Mouse (Mus musculus): ENCODE data around the gene Frmd5.
"Not testable (repeated sequence)": the region's sequence is repeated elsewhere in the genome, so short reads cannot be mapped to it uniquely, and the experiment has no call there.

Gene Frmd5

DNA sequence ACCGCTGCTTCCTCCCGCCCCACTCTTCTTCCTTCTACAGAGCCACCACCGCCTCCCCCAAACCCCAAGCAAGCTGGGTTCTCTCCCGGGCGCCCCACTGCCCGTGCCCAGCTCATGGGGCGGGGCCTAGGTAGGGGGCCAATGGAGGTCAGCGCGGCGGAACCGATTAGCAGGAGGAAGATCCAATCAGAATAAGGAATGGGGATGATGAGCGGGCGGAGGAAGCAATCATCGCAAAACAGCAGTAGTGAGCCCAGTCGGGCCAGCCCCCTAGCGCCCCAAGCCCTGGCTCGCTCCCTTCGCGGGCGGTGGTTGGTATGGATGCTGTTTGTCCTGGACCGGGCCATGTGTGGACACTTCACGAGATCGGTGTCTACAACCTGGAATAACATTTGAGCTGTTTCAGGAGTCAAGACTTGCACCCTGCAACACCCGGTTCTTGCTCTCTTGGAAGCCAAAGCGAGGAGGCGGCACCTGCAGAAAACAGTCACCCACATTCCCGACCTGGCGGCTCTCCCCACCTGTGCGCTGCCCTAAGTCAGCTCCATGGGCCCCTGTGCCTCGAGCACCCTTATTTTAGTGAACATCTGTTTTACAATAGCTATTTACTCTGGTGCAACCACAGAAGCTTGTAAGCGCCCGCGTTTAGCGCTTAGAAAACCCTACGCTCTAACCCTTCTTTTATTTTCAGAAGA lies at the start of gene Frmd5:
Frmd5 (minus strand) TSS at position 129 of the 695 bp plus-strand sequence.
- DNase-seq (ENCODE audit: low read depth): no peak

DNA sequence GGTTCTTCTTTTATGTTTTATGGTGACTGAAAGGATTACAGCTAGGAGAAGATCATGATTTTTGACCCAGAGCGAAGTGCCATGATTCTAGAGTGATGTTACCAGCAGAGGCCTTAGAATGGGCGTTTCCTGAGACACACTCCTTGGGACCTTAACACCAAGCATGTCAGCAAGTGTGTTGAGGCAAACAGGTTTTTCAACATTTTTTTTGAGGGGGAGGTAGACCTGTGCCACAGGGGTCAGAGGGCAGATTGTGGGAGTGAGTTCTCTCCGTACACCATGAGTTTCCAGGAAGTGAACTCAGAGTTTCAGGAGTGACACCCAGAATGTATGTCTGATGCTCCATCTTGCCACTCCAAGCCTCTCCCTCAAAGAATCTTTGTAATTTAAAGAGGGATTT lies 47.1 kb upstream of the Frmd5 start:
- DNase-seq (ENCODE audit: low read depth): no peak

DNA sequence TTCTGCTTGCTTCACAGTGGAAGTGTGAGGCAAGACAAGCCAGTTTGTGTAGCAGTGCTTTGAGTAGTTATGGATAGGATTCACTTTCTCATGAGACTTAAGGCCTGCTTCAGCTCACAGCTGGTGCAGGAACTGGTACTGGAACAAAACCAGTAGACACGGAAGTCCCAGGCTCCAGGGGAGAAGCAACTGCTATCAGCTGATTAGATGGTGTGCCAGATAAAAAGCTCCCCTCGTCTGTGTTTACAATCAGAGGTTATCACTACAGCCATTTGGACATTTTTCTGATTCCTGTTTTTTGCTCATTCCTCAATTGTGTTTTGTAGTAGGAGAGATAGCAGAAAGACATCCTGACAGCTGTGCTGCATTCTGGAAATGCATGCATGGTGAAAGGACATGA lies 45.2 kb upstream of the Frmd5 start:
- DNase-seq (ENCODE audit: low read depth): peak; percentile 8

DNA sequence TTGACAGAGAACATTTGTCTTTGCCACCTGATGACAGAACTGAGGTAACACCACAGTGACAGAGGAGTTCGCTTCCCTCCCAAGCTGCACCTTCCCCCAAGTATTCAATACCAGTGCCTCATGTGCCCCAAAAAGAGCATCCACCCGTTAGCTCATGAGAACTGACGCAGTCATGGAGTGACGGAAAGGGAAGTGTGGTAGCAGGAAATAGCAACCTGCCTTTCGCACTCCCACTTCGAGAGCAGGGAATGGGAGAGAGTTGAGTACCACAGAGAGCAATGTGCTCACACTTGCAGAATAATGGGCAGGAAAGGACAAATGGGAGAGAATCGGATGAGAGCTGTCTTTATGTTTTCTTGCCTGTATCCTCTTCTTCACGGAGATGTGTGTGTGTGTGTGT lies 39.2 kb upstream of the Frmd5 start:
- no peak for DNase-seq (ENCODE audit: low read depth)

- no peak for DNase-seq (ENCODE audit: low read depth)
Measured at GRCm38 (mm10) chr2:121842249-121842648, 35.4 kb upstream of the Frmd5 start.

- DNase-seq (ENCODE audit: low read depth): peak; percentile 32
Measured at GRCm38 (mm10) chr2:121841453-121841852, 34.6 kb upstream of the Frmd5 start.

DNA sequence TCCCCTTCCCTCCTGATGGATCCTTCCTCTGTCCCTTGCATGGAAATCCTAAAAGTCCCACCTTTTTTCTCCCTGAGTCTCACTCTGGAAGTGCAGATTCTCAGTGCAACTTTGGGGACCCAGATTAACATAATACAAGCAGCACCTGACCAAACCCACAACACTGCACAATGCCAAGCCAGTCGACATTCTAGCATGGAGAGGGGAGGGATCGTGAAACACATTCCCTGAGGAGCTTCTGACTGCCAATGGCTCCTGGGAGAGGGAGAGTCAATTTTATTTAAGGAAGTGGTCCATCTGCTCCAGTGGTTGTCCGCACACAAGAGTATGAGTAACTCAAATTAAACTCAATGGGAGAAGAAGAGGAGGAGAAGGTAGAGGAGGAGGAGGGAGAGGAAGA lies 28.0 kb upstream of the Frmd5 start:
- DNase-seq (ENCODE audit: low read depth): no peak

- peak; percentile 79 for DNase-seq (ENCODE audit: low read depth)
Measured at GRCm38 (mm10) chr2:121832484-121832894, 25.6 kb upstream of the Frmd5 start.

DNA sequence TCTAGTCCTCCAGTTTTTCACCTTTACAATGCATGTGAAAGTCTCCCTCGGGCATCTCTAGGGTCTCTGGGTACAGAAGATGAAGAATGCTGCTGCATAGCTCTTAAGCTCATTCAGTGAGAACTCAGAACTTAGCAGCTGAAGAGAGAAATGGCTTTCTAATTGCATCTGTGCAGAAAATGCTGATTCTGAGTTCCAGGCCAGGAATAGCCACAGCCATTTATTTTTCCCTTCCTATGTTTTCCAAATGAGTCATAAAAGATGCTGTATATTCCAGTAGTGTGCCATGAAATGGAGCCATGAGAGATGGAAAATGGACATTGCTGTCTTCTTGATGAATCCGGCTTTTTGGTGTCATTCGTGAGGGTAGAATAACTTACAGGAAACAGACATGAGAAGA lies 21.5 kb upstream of the Frmd5 start:
- DNase-seq (ENCODE audit: low read depth): no peak

DNA sequence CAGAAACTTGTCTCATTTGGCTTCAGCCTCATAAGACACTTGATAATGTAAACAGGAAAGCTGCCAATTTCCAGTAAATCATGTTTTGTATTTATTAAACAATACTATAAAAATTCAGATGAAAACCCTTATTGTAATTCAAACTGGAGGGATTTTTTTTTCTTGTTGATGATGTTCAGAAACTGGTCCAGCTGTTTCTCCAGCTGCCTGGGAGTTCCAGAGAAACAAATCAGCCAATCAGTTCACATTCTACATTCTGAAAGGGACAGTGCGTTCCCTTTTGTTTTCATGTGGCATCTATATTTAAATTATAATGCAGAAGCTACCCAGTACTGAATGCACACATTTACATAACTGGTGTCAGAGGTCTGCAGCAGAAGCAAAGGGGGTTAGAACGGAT lies 19.3 kb upstream of the Frmd5 start:
- DNase-seq (ENCODE audit: low read depth): no peak

- no peak for DNase-seq (ENCODE audit: low read depth)
Measured at GRCm38 (mm10) chr2:121824653-121825052, 17.8 kb upstream of the Frmd5 start.

- DNase-seq (ENCODE audit: low read depth): no peak
Measured at GRCm38 (mm10) chr2:121821787-121822186, 14.9 kb upstream of the Frmd5 start.

DNA sequence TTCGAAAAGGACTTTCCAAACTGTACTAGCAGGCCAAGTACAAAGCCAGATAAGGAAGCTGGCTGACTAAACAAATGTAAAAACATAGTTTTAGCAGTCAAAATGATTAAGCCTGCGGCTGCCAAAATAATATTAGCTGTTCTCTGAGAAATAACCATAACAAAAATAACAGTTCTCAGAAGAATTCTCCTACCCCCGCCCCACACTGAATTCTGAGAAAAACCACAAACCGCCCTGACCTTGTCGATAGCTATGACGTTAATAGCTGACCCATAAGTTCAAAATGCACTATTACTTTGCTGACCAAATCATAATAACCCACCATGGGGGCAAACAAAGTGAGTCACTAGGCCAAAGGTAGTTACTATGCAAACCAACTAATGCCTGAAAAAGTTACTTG lies 4.0 kb upstream of the Frmd5 start:
- not testable (repeated sequence) for DNase-seq (ENCODE audit: low read depth)

GRCm38 (mm10) chr2:121809126-121809525 lies 2.2 kb upstream of the Frmd5 start:
- DNase-seq (ENCODE audit: low read depth): no peak

- no peak for DNase-seq (ENCODE audit: low read depth)
Measured at GRCm38 (mm10) chr2:121806171-121806943, 530 bp downstream of the Frmd5 start.

DNA sequence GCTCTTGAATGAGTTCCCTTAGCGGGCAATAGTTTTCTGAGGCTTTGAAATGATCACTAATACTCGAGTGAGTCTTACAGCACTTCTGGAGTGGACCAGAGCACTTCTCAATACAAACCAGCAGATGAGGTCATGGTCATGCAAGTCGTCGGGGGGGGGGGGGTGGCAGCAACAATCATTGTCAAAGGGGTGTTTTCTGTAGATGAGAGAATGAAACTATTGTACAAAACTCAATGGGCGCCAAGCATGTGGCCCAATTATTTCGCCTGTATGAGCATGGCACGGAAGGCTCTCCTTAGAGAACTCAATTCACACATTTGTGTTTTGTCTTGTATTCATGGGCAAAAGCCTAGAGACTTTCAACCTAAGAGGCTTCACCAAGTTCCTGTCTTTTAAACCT lies 7.8 kb downstream of the Frmd5 start:
- DNase-seq (ENCODE audit: low read depth): no peak

GRCm38 (mm10) chr2:121795995-121796394 lies 10.9 kb downstream of the Frmd5 start:
- no peak for DNase-seq (ENCODE audit: low read depth)

GRCm38 (mm10) chr2:121789777-121790176 lies 17.1 kb downstream of the Frmd5 start:
- DNase-seq (ENCODE audit: low read depth): no peak

DNA sequence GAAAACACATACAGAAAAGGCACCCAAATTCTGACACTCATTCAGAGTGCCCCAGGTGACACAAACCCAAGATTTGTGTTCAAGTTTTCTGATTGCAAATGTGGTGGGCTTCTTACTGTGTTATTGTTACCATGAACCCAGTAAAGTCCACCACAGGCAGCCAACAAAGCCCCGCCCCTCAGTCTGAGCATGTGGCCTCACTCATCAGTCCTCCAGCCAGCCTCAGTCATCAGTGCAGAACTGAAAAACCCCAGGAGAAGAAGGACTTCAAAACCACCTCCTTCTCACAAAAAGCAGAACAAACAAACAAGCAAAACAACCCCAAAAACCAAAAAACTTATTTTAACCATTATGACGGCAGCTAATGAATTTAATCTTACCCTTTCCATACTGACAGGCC lies 18.5 kb downstream of the Frmd5 start:
- DNase-seq (ENCODE audit: low read depth): no peak

DNA sequence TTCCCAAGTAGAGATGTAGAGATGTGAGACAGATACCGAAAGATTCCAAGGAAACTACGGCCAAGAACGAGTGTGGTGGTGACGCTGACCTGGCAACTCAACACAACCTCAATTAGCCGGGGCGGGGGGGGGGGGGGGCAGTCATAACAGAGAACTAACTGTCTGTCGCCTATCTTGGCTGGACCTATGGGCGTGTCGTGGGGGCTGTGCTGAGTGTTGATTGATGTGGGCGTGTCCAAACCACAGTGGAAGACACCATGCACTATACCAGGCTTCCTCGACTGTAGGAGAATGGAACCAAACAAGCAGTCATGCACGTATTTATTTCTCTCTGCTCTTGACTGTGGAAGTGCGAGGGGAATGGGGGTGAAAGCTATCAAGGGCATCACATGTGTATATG lies 19.1 kb downstream of the Frmd5 start:
- no peak for DNase-seq (ENCODE audit: low read depth)

DNA sequence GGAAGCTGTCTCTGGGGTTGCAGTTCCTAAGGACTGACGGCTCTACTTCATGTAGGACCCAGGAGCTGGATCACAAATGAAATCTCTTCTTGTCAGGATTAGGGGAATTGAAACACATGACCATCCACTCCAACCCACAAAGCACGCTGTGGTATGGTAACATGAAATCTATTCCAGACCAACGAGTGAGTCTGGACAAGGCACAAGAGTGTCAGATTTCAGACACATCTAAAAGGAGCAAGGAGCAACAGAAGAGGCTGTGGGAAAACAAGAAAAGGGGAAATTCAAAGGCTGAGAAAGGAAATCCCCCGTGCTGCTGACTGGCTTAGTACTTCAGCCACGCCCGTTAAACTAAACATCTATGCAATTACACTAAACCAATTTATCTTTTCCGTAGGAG lies 19.6 kb downstream of the Frmd5 start:
- no peak for DNase-seq (ENCODE audit: low read depth)

- no peak for DNase-seq (ENCODE audit: low read depth)
Measured at GRCm38 (mm10) chr2:121776219-121776618, 30.7 kb downstream of the Frmd5 start.

DNA sequence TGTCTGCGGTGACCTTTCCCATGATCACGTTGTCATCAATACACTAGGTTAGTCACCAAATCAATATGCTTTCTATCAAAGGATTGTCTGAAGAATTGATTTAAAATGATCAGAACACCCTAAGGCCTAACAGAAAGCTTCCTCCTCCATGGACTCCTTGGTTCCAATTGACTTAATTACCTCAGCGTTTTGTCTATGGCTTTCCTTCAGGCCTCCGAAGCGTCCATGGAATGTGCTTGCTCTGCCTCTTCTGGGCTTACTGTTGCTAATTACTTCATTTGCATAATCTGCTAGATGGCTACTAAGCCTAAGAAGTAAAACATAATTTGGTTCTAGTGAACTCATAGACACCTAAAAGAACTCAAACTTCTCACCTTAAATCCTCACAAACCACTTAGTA lies 42.0 kb downstream of the Frmd5 start:
- no peak for DNase-seq (ENCODE audit: low read depth)

- DNase-seq (ENCODE audit: low read depth): no peak
Measured at GRCm38 (mm10) chr2:121761861-121762260, 45.0 kb downstream of the Frmd5 start.
